Mouse (Mus musculus) liver, embryonic 15.5 days (tissue): ENCODE measurements around the gene Esyt3. TPM values are rescaled to one million over a fixed set of nuclear protein-coding genes. Genes with fewer than 3 reads are reported as not detected.

ENCODE experiments used
- ATAC-seq: fragments of 200-750 bp; cut with Nextera tagmentation; 2 replicates; pipeline ENCODE4 v1.8.0; 2017; ENCODE audit warnings: moderate number of reproducible peaks, mild to moderate bottlenecking, moderate library complexity; ENCODE audit not compliant: insufficient read depth
- H3K27ac ChIP-seq: fragments of 300-500 bp; sonication (generic); replicated peaks from 2 replicates; pipeline ENCODE4 v1.5.1; 2015; ENCODE audit warnings: mild to moderate bottlenecking, inconsistent platforms
- H3K27me3 ChIP-seq: fragments of 300-500 bp; sonication (generic); 2 replicates; pipeline ENCODE4 v1.6.1; 2015; ENCODE audit warnings: mild to moderate bottlenecking, inconsistent platforms
- H3K36me3 ChIP-seq: fragments of 300-500 bp; sonication (generic); replicated peaks from 2 replicates; pipeline ENCODE4 v1.6.1; 2015; ENCODE audit warnings: moderate library complexity, mild to moderate bottlenecking, inconsistent platforms
- H3K4me1 ChIP-seq: fragments of 300-500 bp; sonication (generic); replicated peaks from 2 replicates; pipeline ENCODE4 v1.6.1; 2015; ENCODE audit warnings: inconsistent platforms
- H3K4me2 ChIP-seq: fragments of 300-500 bp; sonication (generic); 2 replicates; pipeline ENCODE4 v1.6.1; 2015; ENCODE audit warnings: moderate library complexity, mild to moderate bottlenecking, inconsistent platforms
- H3K4me3 ChIP-seq: fragments of 300-500 bp; sonication (generic); replicated peaks from 2 replicates; pipeline ENCODE4 v1.5.1; 2015; ENCODE audit warnings: mild to moderate bottlenecking, inconsistent platforms
- H3K9ac ChIP-seq: fragments of 300-500 bp; sonication (generic); 2 replicates; pipeline ENCODE4 v1.6.1; 2015; ENCODE audit warnings: moderate library complexity, mild to moderate bottlenecking, inconsistent platforms
- H3K9me3 ChIP-seq: fragments of 300-500 bp; sonication (generic); replicated peaks from 2 replicates; pipeline ENCODE4 v1.6.1; 2016; ENCODE audit warnings: inconsistent platforms
- WGBS: fragments of 180-500 bp; shearing (Covaris S2); methylation state at CpG from one replicate; pipeline ENCODE4 v1.1.7; 2015; ENCODE audit warnings: mixed read lengths; ENCODE audit not compliant: insufficient replicate concordance; 5-methylcytosine and 5-hydroxymethylcytosine counted together
- polyA plus RNA-seq: library from polyadenylated mRNA; unstranded; fragments of >200 nt; fragmentation: Nextera tagmentation; extraction: Ambion mirVana; gene quantifications from 2 replicates; pipeline ENCODE4 v1.2.1, GENCODE M21; 2015

Esyt3 gene
- polyA plus RNA-seq, 1 experiment from 2014 or later = 0.12 TPM

- H3K4me3 ChIP-seq = no peak overlapping the region
- H3K27me3 ChIP-seq = no peaks in the 10 kb centered on the region
- H3K4me1 ChIP-seq = no peaks in the 10 kb centered on the region
- no peak overlapping the region for H3K9ac ChIP-seq
- no peaks in the 10 kb centered on the region for H3K36me3 ChIP-seq
- H3K9me3 ChIP-seq = no peaks in the 10 kb centered on the region
- H3K4me2 ChIP-seq = no peak overlapping the region
- WGBS = 63% methylated on average over 8 of the region's 8 CpGs
- no peak for ATAC-seq
- H3K27ac ChIP-seq = no peak overlapping the region
Measured at GRCm38 (mm10) chr9:99320006-99320405, 38.4 kb downstream of the Esyt3 start.

- no peak overlapping the region for H3K9ac ChIP-seq
- no peaks in the 10 kb centered on the region for H3K36me3 ChIP-seq
- no peaks in the 10 kb centered on the region for H3K4me1 ChIP-seq
- 49% methylated on average over 8 of the region's 8 CpGs for WGBS
- H3K4me3 ChIP-seq = no peak overlapping the region
- H3K27ac ChIP-seq = no peak overlapping the region
- ATAC-seq = no peak
- H3K4me2 ChIP-seq = no peak overlapping the region
- no peaks in the 10 kb centered on the region for H3K9me3 ChIP-seq
- H3K27me3 ChIP-seq = no peaks in the 10 kb centered on the region
Measured at GRCm38 (mm10) chr9:99319343-99319951, 38.9 kb downstream of the Esyt3 start.

- Histone ChIP-seq H3K36me3 (peaks cover 46% of the 10 kb centered on the region), H3K27me3 (no peaks in the 10 kb centered on the region), H3K4me3 (no peak overlapping the region), H3K4me1 (no peaks in the 10 kb centered on the region), H3K9me3 (no peaks in the 10 kb centered on the region), H3K4me2 (no peak overlapping the region), H3K9ac (no peak overlapping the region), H3K27ac (no peak overlapping the region)
- no peak for ATAC-seq
- WGBS = 75% methylated on average over 6 of the region's 6 CpGs
Measured at GRCm38 (mm10) chr9:99306226-99306625, 52.1 kb downstream of the Esyt3 start.

GRCm38 (mm10) chr9:99304296-99304695 lies 54.1 kb downstream of the Esyt3 start:
- Histone ChIP-seq H3K4me2 (no peak overlapping the region), H3K4me1 (no peaks in the 10 kb centered on the region), H3K36me3 (peaks cover 40% of the 10 kb centered on the region), H3K27ac (no peak overlapping the region), H3K9ac (no peak overlapping the region), H3K4me3 (no peak overlapping the region), H3K27me3 (no peaks in the 10 kb centered on the region), H3K9me3 (no peaks in the 10 kb centered on the region)
- ATAC-seq = no peak
- WGBS = 72% methylated on average over 5 of the region's 5 CpGs

Other genes starting within 250 kb of the Esyt3 start
- gene Pik3cb, start 217.9 kb downstream of the Esyt3 start, polyA plus RNA-seq = 2.1 and 2.9 TPM in 2 replicates
- gene Faiml, start 121.3 kb downstream of the Esyt3 start, polyA plus RNA-seq = not detected in 2 replicates
- gene Cep70, start 115.2 kb downstream of the Esyt3 start, polyA plus RNA-seq = 21.1 and 25.0 TPM in 2 replicates
- gene Mras, start 78.8 kb upstream of the Esyt3 start, polyA plus RNA-seq = 2.5 and 3.2 TPM in 2 replicates
- not detected in 2 replicates for gene Nme9, start 92.9 kb upstream of the Esyt3 start, polyA plus RNA-seq
- gene Armc8, start 210.3 kb upstream of the Esyt3 start, polyA plus RNA-seq = 8.8 and 9.3 TPM in 2 replicates
- gene Dbr1, start 217.2 kb upstream of the Esyt3 start, polyA plus RNA-seq = 16.0 and 16.3 TPM in 2 replicates